Mouse (Mus musculus) heart, adult 2 months (tissue): ENCODE measurements at regions not wholly inside any gene's neighbourhood (a gene's known extent, or its start where the extent isn't known, plus 50 kb on each side); places are given as distances from the start of the nearest gene placed in this dataset.

ENCODE experiments used
- DNase-seq, 2 experiments: peaks; one replicate each; pipeline ENCODE4 v3.0.0; 2021
- H3K27ac ChIP-seq: fragments of 200-600 bp; 2 replicates; pipeline ENCODE4 v1.8.1; 2022
- H3K27me3 ChIP-seq: fragments of 200-500 bp; 2 replicates; pipeline ENCODE4 v1.6.1; 2012; ENCODE audit warnings: mild to moderate bottlenecking, low read length, inconsistent platforms, mixed read lengths; ENCODE audit not compliant: control insufficient read depth, insufficient read depth
- H3K36me3 ChIP-seq: fragments of 200-500 bp; 2 replicates; pipeline ENCODE4 v1.6.1; 2012; ENCODE audit warnings: low read length, inconsistent platforms; ENCODE audit not compliant: control insufficient read depth, insufficient read depth
- H3K4me1 ChIP-seq: fragments of 200-500 bp; 2 replicates; pipeline ENCODE4 v1.6.1; 2011; ENCODE audit warnings: low read length; ENCODE audit not compliant: control insufficient read depth, insufficient read depth
- H3K4me3 ChIP-seq: fragments of 200-600 bp; 2 replicates; pipeline ENCODE4 v1.8.1; 2022
- H3K79me2 ChIP-seq: fragments of 200-500 bp; replicated peaks from 2 replicates; pipeline ENCODE4 v1.6.1; 2012; ENCODE audit warnings: mild to moderate bottlenecking, inconsistent platforms, low read length, moderate library complexity, mixed read lengths; ENCODE audit not compliant: control insufficient read depth, insufficient read depth
- H3K9ac ChIP-seq: fragments of 200-500 bp; 2 replicates; pipeline ENCODE4 v1.6.1; 2012; ENCODE audit warnings: low read depth, mild to moderate bottlenecking, control low read depth, inconsistent platforms, low read length, mixed read lengths
- CTCF ChIP-seq: fragments of 200-600 bp; IDR thresholded peaks from 2 replicates; pipeline ENCODE4 v1.8.1; 2022; ENCODE audit warnings: antibody characterized with exemption, mild to moderate bottlenecking, moderate library complexity
- EP300 ChIP-seq: fragments of 200-500 bp; IDR thresholded peaks from 2 replicates; pipeline ENCODE4 v1.6.1; 2011; ENCODE audit warnings: low read depth, low read length, control low read depth; ENCODE audit not compliant: insufficient read depth
- POLR2A ChIP-seq: fragments of 200-500 bp; IDR thresholded peaks from 2 replicates; pipeline ENCODE4 v1.6.1; 2011; ENCODE audit warnings: mild to moderate bottlenecking, low read depth, low read length, control low read depth; ENCODE audit not compliant: insufficient read depth
- WGBS: fragments of 180-500 bp; shearing (Covaris S2); methylation state at CpG from one replicate; pipeline ENCODE4 v1.1.7; 2018; 5-methylcytosine and 5-hydroxymethylcytosine counted together
- intact Hi-C: fragments of 180-260 bp; cut with DNase I; formaldehyde crosslinking; loops from one replicate; pipeline ENCODE4 v1.15.1; 2025

- H3K27me3 ChIP-seq = no peaks in the 10 kb centered on the region
- H3K27ac ChIP-seq = no peak overlapping the region
- WGBS = 89% methylated on average over 3 of the region's 3 CpGs
- H3K36me3 ChIP-seq = no peaks in the 10 kb centered on the region
- no peak overlapping the region for H3K4me3 ChIP-seq
- no peak overlapping the region for H3K9ac ChIP-seq
- no peak for DNase-seq
- no peak for TF ChIP-seq POLR2A
- no peak for TF ChIP-seq CTCF
- TF ChIP-seq EP300 = no peak
- no peaks in the 10 kb centered on the region; the same call in 1 of the 2 replicates for H3K4me1 ChIP-seq
- no peaks in the 10 kb centered on the region for H3K79me2 ChIP-seq
- intact Hi-C loops = no loop called here
These were observed 706.2 kb downstream of the Efnb2 start for GRCm38 (mm10) chr8:7954851-7955250.

GRCm38 (mm10) chr8:7945966-7946775 is 714.9 kb downstream of the Efnb2 start:
- 82% methylated on average over 10 of the region's 10 CpGs for WGBS
- H3K36me3 ChIP-seq = no peaks in the 10 kb centered on the region
- H3K27me3 ChIP-seq = no peaks in the 10 kb centered on the region
- no peaks in the 10 kb centered on the region for H3K4me1 ChIP-seq
- H3K27ac ChIP-seq = no peak overlapping the region
- no peak for DNase-seq
- intact Hi-C loops = no loop called here
- no peak overlapping the region for H3K4me3 ChIP-seq
- TF ChIP-seq EP300 = no peak
- TF ChIP-seq CTCF = no peak
- TF ChIP-seq POLR2A = no peak
- H3K9ac ChIP-seq = no peak overlapping the region
- no peaks in the 10 kb centered on the region for H3K79me2 ChIP-seq

- DNase-seq = no peak
- Histone ChIP-seq H3K27ac (no peak overlapping the region), H3K79me2 (no peaks in the 10 kb centered on the region), H3K27me3 (no peaks in the 10 kb centered on the region), H3K9ac (no peak overlapping the region), H3K4me1 (no peaks in the 10 kb centered on the region), H3K4me3 (no peak overlapping the region), H3K36me3 (no peaks in the 10 kb centered on the region)
- no peak for TF ChIP-seq POLR2A
- no peak for TF ChIP-seq CTCF
- TF ChIP-seq EP300 = no peak
- 86% methylated on average over 2 of the region's 2 CpGs for WGBS
- intact Hi-C loops = no loop called here
These were observed 724.4 kb downstream of the Efnb2 start for GRCm38 (mm10) chr8:7936596-7936995.

- no peak overlapping the region for H3K4me3 ChIP-seq
- H3K36me3 ChIP-seq = no peaks in the 10 kb centered on the region
- 63% methylated on average over 8 of the region's 8 CpGs for WGBS
- no peaks in the 10 kb centered on the region for H3K79me2 ChIP-seq
- no peak for DNase-seq
- H3K27ac ChIP-seq = no peak overlapping the region
- H3K27me3 ChIP-seq = no peaks in the 10 kb centered on the region
- no peak overlapping the region for H3K9ac ChIP-seq
- TF ChIP-seq POLR2A (no peak), EP300 (no peak), CTCF (no peak)
- intact Hi-C loops = no loop called here
- no peaks in the 10 kb centered on the region for H3K4me1 ChIP-seq
These were observed 741.6 kb downstream of the Efnb2 start for GRCm38 (mm10) chr8:7919416-7919815.

GRCm38 (mm10) chr8:7894338-7894737 is 766.7 kb downstream of the Efnb2 start:
- TF ChIP-seq EP300 = no peak
- TF ChIP-seq POLR2A = no peak
- TF ChIP-seq CTCF = no peak
- Histone ChIP-seq H3K27ac (no peak overlapping the region), H3K4me3 (no peak overlapping the region), H3K9ac (no peak overlapping the region), H3K4me1 (no peaks in the 10 kb centered on the region; the same call in 1 of the 2 replicates), H3K36me3 (no peaks in the 10 kb centered on the region), H3K27me3 (no peaks in the 10 kb centered on the region), H3K79me2 (no peaks in the 10 kb centered on the region)
- no peak for DNase-seq
- WGBS = 47% methylated on average over 3 of the region's 3 CpGs
- intact Hi-C loops = no loop called here

GRCm38 (mm10) chr8:7853169-7853568 is 807.9 kb downstream of the Efnb2 start:
- Histone ChIP-seq H3K27ac (no peak overlapping the region), H3K4me3 (no peak overlapping the region), H3K79me2 (no peaks in the 10 kb centered on the region), H3K4me1 (no peaks in the 10 kb centered on the region), H3K36me3 (no peaks in the 10 kb centered on the region), H3K27me3 (no peaks in the 10 kb centered on the region), H3K9ac (no peak overlapping the region)
- 88% methylated on average over 1 of the region's 1 CpGs for WGBS
- no peak for DNase-seq
- TF ChIP-seq POLR2A = no peak
- no peak for TF ChIP-seq EP300
- TF ChIP-seq CTCF = no peak
- intact Hi-C loops = no loop called here
